Mouse (Mus musculus) spleen, postnatal 36 days (tissue): ENCODE measurements around the gene Eif5a.
"Not testable (repeated sequence)": the region's sequence is repeated elsewhere in the genome, so short reads cannot be mapped to it uniquely, and the experiment has no call there.

Experiments used
- DNase-seq, 2 experiments: peaks; one replicate each; pipeline ENCODE4 v3.0.0; 2022; ENCODE audit warnings: low spot score in 2 of 2, mixed read lengths in 1 of 2

The Eif5a gene

GRCm38 (mm10) chr11:69921114-69922011, at the start of gene Eif5a:
Gene Eif5a, minus strand, starts transcription at chr11:69921958.
- DNase-seq = peak; percentile 100

- no peak for DNase-seq
These were observed 49.0 kb upstream of the Eif5a start for GRCm38 (mm10) chr11:69970775-69971174.

GRCm38 (mm10) chr11:69970222-69970621, 48.5 kb upstream of the Eif5a start:
- no peak for DNase-seq

GRCm38 (mm10) chr11:69968793-69969192, 47.0 kb upstream of the Eif5a start:
- DNase-seq = no peak

- DNase-seq = no peak
These were observed 45.2 kb upstream of the Eif5a start for GRCm38 (mm10) chr11:69966860-69967517.

GRCm38 (mm10) chr11:69966006-69966859, 44.5 kb upstream of the Eif5a start:
- DNase-seq = no peak

GRCm38 (mm10) chr11:69965271-69966005, 43.7 kb upstream of the Eif5a start:
- DNase-seq = no peak

GRCm38 (mm10) chr11:69964650-69965270, 43.0 kb upstream of the Eif5a start, which contains the start of gene Cldn7:
Gene Cldn7, plus strand, starts transcription at chr11:69964779.
- DNase-seq = no peak

GRCm38 (mm10) chr11:69961841-69962240, 40.1 kb upstream of the Eif5a start:
- no peak for DNase-seq

GRCm38 (mm10) chr11:69960616-69961015, 38.9 kb upstream of the Eif5a start:
- DNase-seq = no peak

GRCm38 (mm10) chr11:69956218-69956617, 34.5 kb upstream of the Eif5a start:
- no peak for DNase-seq

- not testable (repeated sequence) for DNase-seq
These were observed 33.9 kb upstream of the Eif5a start for GRCm38 (mm10) chr11:69955618-69956017.

GRCm38 (mm10) chr11:69953267-69953915, 31.6 kb upstream of the Eif5a start:
- DNase-seq = no peak

- no peak for DNase-seq
These were observed 30.5 kb upstream of the Eif5a start for GRCm38 (mm10) chr11:69952274-69952673.

- no peak for DNase-seq
These were observed 29.2 kb upstream of the Eif5a start for GRCm38 (mm10) chr11:69950807-69951459.

GRCm38 (mm10) chr11:69948763-69949150, 27.0 kb upstream of the Eif5a start:
- DNase-seq = peak; percentile 77 to 86

GRCm38 (mm10) chr11:69948066-69948762, 26.5 kb upstream of the Eif5a start, which contains the start of gene Slc2a4:
Gene Slc2a4, minus strand, starts transcription at chr11:69948188.
- DNase-seq = peak; percentile 88 to 93

GRCm38 (mm10) chr11:69947337-69948065, 25.7 kb upstream of the Eif5a start:
- DNase-seq = no peak
